Comparison of ENCODE assay signal across 9 mouse cellular contexts in the genomic region with DNA sequence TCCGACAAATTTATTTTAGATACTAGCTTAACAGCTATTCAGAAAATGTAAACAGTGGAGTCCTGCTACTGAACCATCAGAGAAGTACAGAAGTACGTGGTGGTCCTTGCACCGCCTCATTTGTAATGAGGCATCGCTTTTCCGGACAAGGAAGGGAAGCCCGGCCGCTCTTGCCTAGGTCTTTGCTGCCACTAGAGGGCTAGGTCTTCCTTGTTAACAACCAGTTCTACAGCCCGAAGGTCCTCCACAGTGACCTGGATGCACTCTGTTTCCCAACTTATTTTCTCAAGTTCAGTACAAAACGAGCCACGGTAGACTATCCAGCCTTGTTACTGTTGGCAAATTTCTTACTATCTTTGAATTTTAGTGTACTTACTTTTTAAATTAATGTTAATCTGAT. TPM values are rescaled to one million over a fixed set of nuclear protein-coding genes. Genes with fewer than 3 reads are reported as not detected.
DNase-seq lines count a peak whose midpoint lies in the region; ATAC-seq and TF ChIP-seq lines count a peak whose summit lies in the region.
"Had no signal": no experiment of that assay in that cellular context is flagged by ENCODE, and none has a peak within 500 bp of the region (broad histone marks: within the 10 kb centered on the region; RNA-seq: fewer than 3 reads in every experiment).

No protein-coding gene starts in this region.

- TF ChIP-seq EP300 in ES-Bruce4 (IDR thresholded peaks at IDR 0.05; ENCODE audit: insufficient read depth, low read depth, low read length): no peak

- peak; percentile 35 for DNase-seq in hindbrain, embryonic 10.5 days (ENCODE audit: low spot score)
- DNase-seq in c-Kit-positive CD71-negative TER-119-negative erythroid progenitor cells, embryonic 14.5 days (ENCODE audit: low read depth): peak; percentile 53
- DNase-seq in induced T-regulatory cell, adult 2 months (ENCODE audit: low read depth): peak; percentile 71
- DNase-seq in lung, postnatal 25 days (ENCODE audit: low spot score): peak; percentile 52
- DNase-seq in thymus, postnatal 0 days (ENCODE audit: low spot score): peak; percentile 62
- no peak for DNase-seq in layer of hippocampus, adult 8-10 months (ENCODE audit: low spot score in 2 of 2)

- peaks cover 19% of the 10 kb centered on the region for H3K36me3 ChIP-seq in hindbrain, embryonic 10.5 days
- peaks cover 23% of the 10 kb centered on the region; the same call in 1 of the 2 replicates for H3K36me3 ChIP-seq in hindbrain, embryonic 12.5 days
- no peaks in the 10 kb centered on the region for H3K36me3 ChIP-seq in ES-Bruce4 (ENCODE audit: control insufficient read depth, insufficient read depth, low read length, poor library complexity, severe bottlenecking)

- no peaks in the 10 kb centered on the region for H3K9me3 ChIP-seq in hindbrain, embryonic 10.5 days
- H3K9me3 ChIP-seq in hindbrain, embryonic 12.5 days (replicated peaks): no peaks in the 10 kb centered on the region
- no peaks in the 10 kb centered on the region for H3K9me3 ChIP-seq in ES-Bruce4 (replicated peaks; ENCODE audit: control insufficient read depth, insufficient read depth, low read length, poor library complexity, severe bottlenecking)

- no peak overlapping the region for H3K4me3 ChIP-seq in hindbrain, embryonic 10.5 days
- H3K4me3 ChIP-seq in hindbrain, embryonic 12.5 days: no peak overlapping the region
- no peak overlapping the region for H3K4me3 ChIP-seq in ES-Bruce4 (ENCODE audit: low read depth, low read length)
- H3K4me3 ChIP-seq: erythroblast, embryonic 14.5 days had no signal

- H3K9ac ChIP-seq in hindbrain, embryonic 12.5 days: no peak overlapping the region
- no peak overlapping the region for H3K9ac ChIP-seq in ES-Bruce4 (ENCODE audit: low read depth, poor library complexity, severe bottlenecking)

- H3K27ac ChIP-seq in hindbrain, embryonic 10.5 days: no peak overlapping the region
- H3K27ac ChIP-seq in hindbrain, embryonic 12.5 days: no peak overlapping the region
- no peak overlapping the region for H3K27ac ChIP-seq in ES-Bruce4 (ENCODE audit: insufficient read depth, low read length)

- TF ChIP-seq CTCF in ES-Bruce4 (IDR thresholded peaks at IDR 0.05; ENCODE audit: low read depth, low read length): peak; percentile 74

- ATAC-seq in hindbrain, embryonic 12.5 days (ENCODE audit: low FRiP score): no peak

- H3K4me2 ChIP-seq in hindbrain, embryonic 12.5 days (replicated peaks): no peak overlapping the region

- TF ChIP-seq POLR2A in ES-Bruce4 (IDR thresholded peaks at IDR 0.05; ENCODE audit: insufficient read depth, low read length): no peak

- WGBS in hindbrain, embryonic 10.5 days: 40% methylated on average over 10 of the region's 10 CpGs
- 39% methylated on average over 10 of the region's 10 CpGs for WGBS in hindbrain, embryonic 12.5 days

- H3K27me3 ChIP-seq in hindbrain, embryonic 10.5 days (ENCODE audit: insufficient read depth, poor library complexity, severe bottlenecking): no peaks in the 10 kb centered on the region
- no peaks in the 10 kb centered on the region for H3K27me3 ChIP-seq in hindbrain, embryonic 12.5 days
- H3K27me3 ChIP-seq in ES-Bruce4 (ENCODE audit: control insufficient read depth, insufficient read depth, low read length, poor library complexity, severe bottlenecking): no peaks in the 10 kb centered on the region

- no peaks in the 10 kb centered on the region for H3K4me1 ChIP-seq in hindbrain, embryonic 10.5 days (replicated peaks)
- no peaks in the 10 kb centered on the region for H3K4me1 ChIP-seq in hindbrain, embryonic 12.5 days
- no peaks in the 10 kb centered on the region for H3K4me1 ChIP-seq in ES-Bruce4 (ENCODE audit: control insufficient read depth, insufficient read depth, low read length)

RNA-seq across cellular contexts. Expression of gene Hsf5, which starts 12.9 kb away (rescaled TPM):
- 0.39 and 0.46 TPM in 2 replicates for polyA plus RNA-seq in hindbrain, embryonic 10.5 days (2016; fragmentation: Nextera tagmentation; extraction: Ambion mirVana)
- polyA plus RNA-seq in hindbrain, embryonic 12.5 days (2016; fragmentation: Nextera tagmentation; extraction: Ambion mirVana): 0.43 and 0.45 TPM in 2 replicates
- 1.5 and 1.6 TPM in 2 replicates for polyA plus RNA-seq in ES-Bruce4 (2011; ENCODE audit: insufficient read depth, insufficient read length, low read depth, missing spikeins)
- 0.10 and 0.12 TPM in 2 replicates for polyA plus RNA-seq in thymus, postnatal 0 days (2015; fragmentation: Nextera tagmentation; extraction: Ambion mirVana)
- under 1 TPM; 0.45 to 0.77 (median 0.57) TPM for total RNA-seq in layer of hippocampus, adult 8-10 months (2022)
- polyA plus RNA-seq: erythroblast, embryonic 14.5 days had no signal

RNA-seq across cellular contexts. Expression of gene Rnf43, which starts 32.7 kb away (rescaled TPM):
- 0.90 and 1.2 TPM in 2 replicates for polyA plus RNA-seq in hindbrain, embryonic 10.5 days (2016; fragmentation: Nextera tagmentation; extraction: Ambion mirVana)
- 2.1 and 4.4 TPM in 2 replicates for polyA plus RNA-seq in hindbrain, embryonic 12.5 days (2016; fragmentation: Nextera tagmentation; extraction: Ambion mirVana)
- polyA plus RNA-seq in ES-Bruce4 (2011; ENCODE audit: insufficient read depth, insufficient read length, low read depth, missing spikeins): 2.8 and 4.9 TPM in 2 replicates
- polyA plus RNA-seq in thymus, postnatal 0 days (2015; fragmentation: Nextera tagmentation; extraction: Ambion mirVana): 5.2 and 6.8 TPM in 2 replicates
- 1 to 10 TPM; 2.5 to 5.7 (median 3.6) TPM for total RNA-seq in layer of hippocampus, adult 8-10 months (2022)

RNA-seq across cellular contexts. Expression of gene Mtmr4, which starts 37.9 kb away (rescaled TPM):
- polyA plus RNA-seq in hindbrain, embryonic 10.5 days (2016; fragmentation: Nextera tagmentation; extraction: Ambion mirVana): 68.8 and 70.5 TPM in 2 replicates
- 81.2 and 86.8 TPM in 2 replicates for polyA plus RNA-seq in hindbrain, embryonic 12.5 days (2016; fragmentation: Nextera tagmentation; extraction: Ambion mirVana)
- polyA plus RNA-seq in ES-Bruce4 (2011; ENCODE audit: insufficient read depth, insufficient read length, low read depth, missing spikeins): 47.7 and 50.4 TPM in 2 replicates
- 19.6 and 21.1 TPM in 2 replicates for polyA plus RNA-seq in thymus, postnatal 0 days (2015; fragmentation: Nextera tagmentation; extraction: Ambion mirVana)
- 100 to 1,000 TPM in 1 of 4 experiments, 10 to 100 TPM in 3; 75.1 to 105 (median 86.8) TPM for total RNA-seq in layer of hippocampus, adult 8-10 months (2022)

Comparison
In these comparisons a context has a peak if more than half of its experiments do, and no peak if none do; other contexts are left out.
1. DNase-seq: peak in hindbrain, embryonic 10.5 days (single experiment), c-Kit-positive CD71-negative TER-119-negative erythroid progenitor cells, embryonic 14.5 days (single experiment), induced T-regulatory cell, adult 2 months (single experiment), lung, postnatal 25 days (single experiment) and thymus, postnatal 0 days (single experiment); none in layer of hippocampus, adult 8-10 months (0 of 2).